Mouse (Mus musculus): ENCODE measurements at regions not wholly inside any gene's neighbourhood (a gene's known extent, or its start where the extent isn't known, plus 50 kb on each side); places are given as distances from the start of the nearest gene placed in this dataset.

DNA sequence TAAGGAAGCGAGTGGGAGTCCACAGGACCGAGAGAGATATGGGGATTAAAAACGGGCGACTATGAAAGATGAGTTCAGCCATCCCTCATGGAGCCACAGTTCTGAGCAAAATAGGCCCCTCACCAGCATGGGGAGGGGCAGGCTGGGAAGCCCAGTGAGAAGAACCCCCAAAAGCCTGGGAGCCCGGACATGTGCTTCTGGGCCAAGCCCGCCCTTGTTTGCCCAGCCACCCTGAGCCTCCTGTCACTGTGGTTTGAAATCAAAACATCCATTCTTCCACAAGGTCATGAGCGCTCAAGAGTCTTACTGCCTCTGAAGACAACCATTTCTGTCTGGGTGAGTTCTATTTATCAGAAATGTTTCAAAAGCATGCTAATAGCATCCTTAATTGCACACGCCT, 105.0 kb upstream of the Bcl6 start:
- DNase-seq (ENCODE audit: low spot score): no peak

GRCm38 (mm10) chr16:24092616-24093525, 104.2 kb upstream of the Bcl6 start:
- no peak for DNase-seq (ENCODE audit: low spot score)

- no peak for DNase-seq (ENCODE audit: low spot score)
These were observed 103.5 kb upstream of the Bcl6 start for GRCm38 (mm10) chr16:24092136-24092535.

GRCm38 (mm10) chr16:24090981-24091380, 102.3 kb upstream of the Bcl6 start:
- no peak for DNase-seq (ENCODE audit: low spot score)

DNA sequence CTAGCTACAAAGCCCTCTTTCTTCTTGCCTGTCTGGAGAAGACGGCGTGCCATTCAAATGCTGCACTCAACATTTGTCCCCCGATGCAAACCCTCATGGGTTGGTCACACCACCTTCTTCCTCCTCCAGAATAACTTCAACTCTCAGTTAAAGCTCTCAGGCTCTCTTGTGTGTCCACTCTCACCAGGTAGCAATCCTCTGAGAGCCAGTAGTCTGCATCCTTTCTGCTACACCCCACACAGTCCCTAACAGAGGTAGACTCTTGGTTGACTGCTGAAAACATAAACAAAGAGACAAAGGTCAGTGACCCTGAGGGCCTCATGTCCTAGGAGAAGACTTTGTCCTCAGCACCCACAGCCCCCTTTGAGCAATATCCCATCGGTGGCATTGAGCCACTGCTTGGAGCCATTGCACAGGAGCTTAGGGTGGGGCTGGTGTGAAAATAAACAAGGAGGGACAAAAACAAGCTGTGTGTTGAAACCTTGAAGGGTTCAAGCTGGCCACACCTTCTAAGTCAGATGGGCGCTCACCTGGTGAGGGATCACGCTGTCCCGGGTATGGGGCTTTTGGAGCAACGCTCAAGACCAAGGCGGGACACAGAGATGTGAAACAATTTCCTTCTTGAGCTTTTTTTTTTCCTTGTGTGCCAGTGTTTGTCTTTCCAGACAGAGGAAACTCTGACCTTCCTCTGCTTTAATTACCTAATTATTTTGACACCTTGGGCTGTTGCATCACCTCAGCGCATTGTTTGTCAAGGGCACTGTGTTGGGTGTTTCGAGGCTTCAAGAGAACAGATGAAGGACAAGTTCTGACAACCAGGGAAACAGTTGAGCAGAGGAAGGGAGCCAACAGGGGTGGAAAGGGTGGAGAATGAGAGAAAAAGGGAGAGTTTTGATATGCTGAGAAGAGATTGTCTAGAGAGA, 101.4 kb upstream of the Bcl6 start:
- no peak for DNase-seq (ENCODE audit: low spot score)

- no peak for DNase-seq (ENCODE audit: low spot score)
These were observed 95.3 kb upstream of the Bcl6 start for GRCm38 (mm10) chr16:24083966-24084365.

DNA sequence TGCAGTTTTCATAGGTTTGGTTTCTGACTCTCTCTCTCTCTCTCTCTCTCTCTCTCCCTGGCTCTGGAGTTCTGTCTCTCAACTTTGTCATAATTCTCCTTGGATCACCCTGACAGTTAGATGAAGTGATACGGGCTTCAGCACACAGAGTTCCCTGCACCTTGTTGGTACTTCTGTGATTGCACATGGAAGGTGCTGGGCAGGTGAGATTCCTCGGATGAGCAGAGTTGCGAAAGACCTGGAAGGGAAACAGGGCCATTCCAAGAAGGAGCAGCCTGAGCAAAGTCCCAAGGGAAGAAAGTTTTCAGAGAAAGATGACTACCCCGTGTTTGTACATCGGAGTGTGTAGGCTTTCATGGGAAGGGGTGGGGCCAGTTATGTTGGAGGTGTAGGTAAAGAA, 91.8 kb upstream of the Bcl6 start:
- DNase-seq (ENCODE audit: low spot score): no peak

DNA sequence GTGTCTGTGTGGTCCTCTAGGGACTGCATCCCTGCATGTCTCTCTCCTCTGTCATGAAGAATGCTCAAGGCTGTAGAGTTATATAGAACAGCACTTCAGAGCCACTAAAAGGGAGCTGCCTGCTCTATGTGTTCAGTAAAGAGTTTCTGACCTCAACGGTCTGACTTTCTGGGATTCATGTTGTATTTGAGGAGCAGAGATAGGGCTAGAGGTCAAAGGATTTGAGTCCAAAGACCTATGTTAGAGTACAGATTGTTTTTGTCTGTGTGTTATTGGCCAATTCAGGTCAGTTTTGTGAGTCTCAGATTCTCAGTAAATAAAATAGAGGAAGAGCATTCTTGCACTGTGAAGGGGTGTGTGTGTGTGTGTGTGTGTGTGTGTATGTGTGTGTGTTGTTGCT, 90.0 kb upstream of the Bcl6 start:
- DNase-seq (ENCODE audit: low spot score): no peak

- no peak for DNase-seq (ENCODE audit: low spot score)
These were observed 88.8 kb upstream of the Bcl6 start for GRCm38 (mm10) chr16:24077428-24077827.

DNA sequence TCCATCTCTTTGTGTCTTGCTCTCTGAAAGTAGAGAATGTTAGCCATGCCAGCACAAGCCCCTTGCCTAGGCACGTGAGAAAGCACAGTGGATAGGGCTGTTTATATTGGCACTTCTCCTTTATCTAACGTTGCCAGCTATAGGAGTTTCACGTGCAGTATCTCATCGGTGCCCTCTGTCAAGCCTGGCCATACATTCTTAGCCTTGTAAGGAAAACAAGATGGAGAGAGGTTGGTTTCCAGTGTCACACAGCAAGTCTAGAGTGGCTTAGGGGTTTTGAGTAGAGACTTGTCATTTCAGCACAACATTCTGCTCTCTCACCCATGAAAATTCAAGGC, 88.1 kb upstream of the Bcl6 start:
- DNase-seq (ENCODE audit: low spot score): no peak

DNA sequence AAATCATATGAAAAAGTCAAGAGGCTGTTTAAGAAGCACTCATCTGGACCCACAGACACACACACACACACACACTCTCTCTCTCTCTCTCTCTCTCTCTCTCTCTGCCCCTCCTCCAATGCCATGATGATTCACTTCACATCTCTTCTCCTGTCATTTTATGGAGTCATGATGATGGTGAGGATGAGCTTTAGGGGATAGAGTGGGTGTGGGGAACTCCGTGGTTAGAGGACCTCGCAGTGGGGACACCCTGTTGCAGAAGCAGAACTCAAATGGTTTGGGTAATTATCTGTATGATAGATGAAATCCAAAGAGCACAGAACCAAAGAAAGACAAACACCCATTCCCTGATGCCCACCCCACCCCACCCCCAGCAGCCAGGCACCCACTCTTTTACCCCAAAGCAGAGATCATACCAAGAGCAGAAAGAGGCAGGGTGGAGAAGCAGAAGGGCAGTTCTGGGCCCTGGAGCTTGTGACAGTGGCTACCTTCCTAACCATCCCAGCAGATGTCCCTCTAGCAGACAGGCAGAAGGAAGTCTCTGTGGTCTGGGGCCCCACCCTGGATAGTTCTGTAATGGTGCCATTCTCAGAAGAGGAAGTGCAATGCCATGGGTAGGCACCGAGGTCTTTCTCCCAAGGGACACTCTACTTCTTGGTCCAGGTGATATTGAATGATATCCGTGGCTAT, 87.6 kb upstream of the Bcl6 start:
- no peak for DNase-seq (ENCODE audit: low spot score)

GRCm38 (mm10) chr16:24073613-24074244, 85.1 kb upstream of the Bcl6 start:
- DNase-seq (ENCODE audit: low spot score): no peak

DNA sequence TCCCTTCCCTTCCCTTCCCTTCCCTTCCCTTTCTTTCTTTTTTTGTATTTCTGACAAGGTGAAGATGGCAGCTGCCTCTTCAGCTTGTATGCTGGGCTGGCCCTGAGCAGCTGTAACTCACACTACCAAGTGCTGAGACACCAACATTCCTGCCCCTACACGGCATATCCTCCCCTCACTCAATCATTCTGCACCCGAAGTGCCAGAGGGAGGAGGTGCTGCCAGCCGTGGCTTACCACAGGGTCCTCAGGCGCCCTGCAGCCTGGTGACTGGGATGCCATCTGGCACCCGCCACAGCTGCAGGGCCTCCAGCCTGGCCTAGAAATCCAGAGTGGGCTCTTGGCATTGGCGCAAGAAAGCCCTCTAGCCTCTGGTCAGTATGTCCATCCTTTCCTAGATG, 84.4 kb upstream of the Bcl6 start:
- DNase-seq (ENCODE audit: low spot score): no peak

DNA sequence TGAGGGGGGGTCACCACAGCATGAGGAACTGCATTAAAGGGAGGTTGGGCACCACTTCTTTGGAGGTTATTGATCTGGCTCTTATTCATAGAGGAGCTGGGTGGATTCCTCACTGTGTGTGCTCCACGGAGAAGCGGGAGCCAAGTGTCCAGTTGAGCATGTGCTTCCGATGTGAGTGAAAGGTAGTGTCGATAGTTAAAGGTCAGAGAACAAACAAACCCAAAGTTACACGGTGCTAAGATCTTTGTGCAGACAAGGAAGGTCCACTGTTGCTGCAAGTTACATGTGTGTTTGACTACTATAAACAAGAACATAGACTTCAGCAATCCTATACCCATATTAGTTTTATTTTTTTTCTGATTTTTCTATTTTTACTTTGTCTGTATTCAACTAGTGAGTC, 80.8 kb upstream of the Bcl6 start:
- DNase-seq (ENCODE audit: low spot score): no peak

DNA sequence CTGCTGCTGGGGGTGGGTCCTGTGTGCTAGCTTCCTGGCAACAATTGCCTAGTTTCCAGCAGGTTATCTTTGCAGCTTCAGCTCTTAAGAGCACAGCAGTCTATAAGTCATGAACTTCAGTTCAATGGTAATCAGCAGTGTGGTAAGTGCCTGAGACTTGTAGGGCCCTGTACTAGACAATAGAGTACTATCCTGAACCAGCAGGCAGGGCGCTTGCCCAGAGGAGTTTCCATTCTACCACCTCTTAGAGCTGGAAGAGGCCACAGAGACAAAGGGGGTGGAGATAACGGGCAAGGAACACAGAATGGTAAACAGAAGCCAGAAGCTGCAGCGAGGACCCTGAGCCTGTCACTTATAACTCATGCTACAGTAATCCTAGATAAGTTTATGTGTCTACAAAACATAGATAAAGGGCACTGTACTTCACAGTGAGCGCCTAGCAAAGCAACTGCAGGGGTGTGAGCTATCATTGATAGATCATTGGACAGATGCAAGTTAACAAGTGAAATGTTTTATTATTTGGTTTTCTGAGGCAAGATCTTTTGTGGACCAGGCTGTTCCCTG, 79.7 kb upstream of the Bcl6 start:
- DNase-seq (ENCODE audit: low spot score): no peak

GRCm38 (mm10) chr16:24062314-24062713, 73.7 kb upstream of the Bcl6 start:
- DNase-seq (ENCODE audit: low spot score): no peak

DNA sequence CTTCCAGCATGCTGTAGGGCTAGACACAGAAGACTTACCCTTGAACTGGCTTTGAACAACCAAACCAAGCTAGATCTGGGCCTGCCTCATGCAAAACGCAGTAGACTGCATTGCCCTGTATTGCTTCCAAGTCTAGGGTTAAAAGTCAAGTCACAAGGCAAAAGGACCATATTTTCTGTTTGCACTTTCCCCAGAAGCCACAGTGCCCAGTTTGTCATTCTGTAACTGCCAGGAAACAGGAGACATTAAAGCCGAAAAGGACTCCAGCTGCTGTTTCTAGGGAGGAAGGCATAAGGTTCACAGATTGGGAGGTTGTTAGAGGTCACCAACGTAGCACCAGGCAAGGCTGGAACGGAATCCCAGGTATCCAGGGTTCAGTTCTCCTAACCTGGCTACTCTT, 72.8 kb upstream of the Bcl6 start:
- DNase-seq (ENCODE audit: low spot score): no peak

- no peak for DNase-seq (ENCODE audit: low spot score)
These were observed 70.5 kb upstream of the Bcl6 start for GRCm38 (mm10) chr16:24059090-24059600.

DNA sequence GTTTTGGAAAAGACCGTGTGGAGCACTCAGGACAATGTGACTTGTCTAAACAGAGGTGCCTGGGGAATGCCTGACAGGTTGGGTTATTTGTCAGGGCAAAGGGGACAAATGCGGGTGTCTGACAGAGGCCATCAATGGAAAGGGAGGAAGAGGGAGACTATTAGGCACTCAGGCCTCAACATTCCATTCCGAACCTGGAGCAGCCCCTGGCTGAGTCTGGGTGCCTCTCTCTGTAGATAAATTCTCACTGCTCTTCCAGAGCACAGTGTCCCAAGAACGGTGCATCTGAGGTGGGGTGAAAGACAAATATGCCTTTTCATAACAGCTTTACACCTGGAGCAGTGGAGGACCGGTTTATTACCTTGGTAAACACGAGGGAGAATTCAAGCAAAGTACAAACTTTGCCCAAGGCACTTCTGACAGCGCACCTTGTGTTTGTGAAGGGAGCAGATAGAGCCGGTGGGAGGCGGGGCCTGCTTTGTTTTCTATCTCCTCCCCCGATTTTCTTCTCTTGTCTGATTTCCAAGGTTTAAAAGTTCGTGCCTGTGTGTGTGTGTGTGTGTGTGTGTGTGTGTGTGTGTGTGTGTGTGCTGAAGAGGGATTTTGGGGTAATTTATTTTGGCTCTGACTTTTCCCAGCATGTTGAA, 68.4 kb upstream of the Bcl6 start:
- no peak for DNase-seq (ENCODE audit: low spot score)

DNA sequence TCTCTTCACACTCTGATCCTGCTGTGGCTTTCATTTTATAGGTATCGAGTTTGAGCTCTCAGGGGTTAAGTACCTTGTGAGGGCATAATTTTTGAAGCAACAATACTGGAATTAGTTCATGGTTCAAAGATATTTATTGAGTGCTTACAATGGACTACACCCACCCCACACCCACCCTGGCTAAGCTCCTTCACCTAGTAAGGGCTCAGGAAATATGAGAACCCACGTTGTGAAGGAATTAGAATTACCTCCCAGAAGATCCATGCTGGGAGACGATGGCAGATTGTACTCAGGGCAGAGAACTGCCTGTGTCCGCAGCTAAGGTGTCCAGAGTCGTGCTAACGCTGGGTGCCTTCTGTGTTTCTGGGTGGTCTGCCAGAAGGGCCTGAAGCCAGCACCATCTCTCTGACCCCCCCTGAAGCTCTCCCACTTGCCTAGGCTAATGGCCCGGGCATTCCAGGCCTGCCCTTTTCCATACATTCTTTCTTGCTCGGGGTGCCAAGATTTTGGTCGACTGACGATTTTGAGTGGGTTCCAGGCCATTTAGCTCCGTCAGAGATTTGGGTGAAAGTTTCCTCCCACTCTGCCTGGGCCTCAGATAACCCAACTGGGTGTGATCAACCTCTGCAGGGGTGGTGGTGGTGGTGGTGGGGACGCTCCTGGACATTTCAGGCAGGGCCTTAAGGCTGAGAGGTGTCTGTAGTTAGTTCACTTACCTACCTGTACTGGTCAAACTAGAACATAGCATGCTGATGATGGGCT, 67.7 kb upstream of the Bcl6 start:
- no peak for DNase-seq (ENCODE audit: low spot score)

Measured in urinary bladder, postnatal 10 days (tissue).